ENCODE assay signal across 8 mouse cellular contexts in the genomic region with DNA sequence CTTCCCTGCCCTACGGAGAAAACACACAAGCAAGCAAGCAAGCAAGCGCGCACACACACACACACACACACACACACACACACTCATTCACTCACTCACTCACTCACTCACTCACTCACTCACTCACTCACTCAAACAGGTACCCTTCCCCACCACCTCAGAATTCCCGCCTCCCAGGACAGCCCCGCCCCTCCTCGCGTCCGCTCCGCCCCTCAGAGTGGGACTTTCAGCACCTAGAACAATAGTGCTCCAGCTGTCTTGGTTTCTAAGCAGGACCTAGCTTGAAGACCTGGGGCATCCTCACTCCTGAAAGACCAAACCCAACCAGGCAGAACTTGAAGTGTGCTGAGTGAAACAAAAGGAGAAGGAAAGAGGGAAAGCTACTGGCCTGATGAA. TPM values are rescaled to one million over a fixed set of nuclear protein-coding genes. Genes with fewer than 3 reads are reported as not detected.
DNase-seq lines count a peak whose midpoint lies in the region; ATAC-seq lines count a peak whose summit lies in the region.

No protein-coding gene starts in this region.

- H3K27me3 ChIP-seq in erythroblast, embryonic 14.5 days (ENCODE audit: control insufficient read depth), result peaks cover 36% of the 10 kb centered on the region
- H3K27me3 ChIP-seq in hindbrain, embryonic 13.5 days, result peaks cover 23% of the 10 kb centered on the region
- peaks cover 7% of the 10 kb centered on the region for H3K27me3 ChIP-seq in liver, embryonic 11.5 days (replicated peaks; ENCODE audit: control insufficient read depth, insufficient read depth, low read length)
- H3K27me3 ChIP-seq in midbrain, embryonic 16.5 days (ENCODE audit: control insufficient read depth, insufficient read depth, low read depth, low read length), result no peaks in the 10 kb centered on the region; the same call in 1 of the 2 replicates

- peaks cover 7% of the 10 kb centered on the region for H3K4me1 ChIP-seq in erythroblast, embryonic 14.5 days (ENCODE audit: control insufficient read depth)
- peaks cover 5% of the 10 kb centered on the region for H3K4me1 ChIP-seq in hindbrain, embryonic 13.5 days (replicated peaks)
- H3K4me1 ChIP-seq in liver, embryonic 11.5 days (replicated peaks; ENCODE audit: control insufficient read depth, insufficient read depth, low read length), result no peaks in the 10 kb centered on the region
- no peaks in the 10 kb centered on the region; the same call in 1 of the 2 replicates for H3K4me1 ChIP-seq in midbrain, embryonic 16.5 days (ENCODE audit: control insufficient read depth, insufficient read depth, low read length)

- H3K9me3 ChIP-seq in erythroblast, embryonic 14.5 days (ENCODE audit: control insufficient read depth, low read length), result peaks cover 2% of the 10 kb centered on the region; the same call in 1 of the 2 replicates
- H3K9me3 ChIP-seq in hindbrain, embryonic 13.5 days, result no peaks in the 10 kb centered on the region
- H3K9me3 ChIP-seq in liver, embryonic 11.5 days (ENCODE audit: control insufficient read depth, low read length), result no peaks in the 10 kb centered on the region
- H3K9me3 ChIP-seq in midbrain, embryonic 16.5 days (replicated peaks; ENCODE audit: control insufficient read depth, low read length, poor library complexity, severe bottlenecking), result no peaks in the 10 kb centered on the region

- H3K36me3 ChIP-seq in erythroblast, embryonic 14.5 days (ENCODE audit: control insufficient read depth), result no peaks in the 10 kb centered on the region
- no peaks in the 10 kb centered on the region for H3K36me3 ChIP-seq in hindbrain, embryonic 13.5 days
- H3K36me3 ChIP-seq in liver, embryonic 11.5 days (ENCODE audit: control insufficient read depth, insufficient read depth, low read length), result no peaks in the 10 kb centered on the region
- no peaks in the 10 kb centered on the region for H3K36me3 ChIP-seq in midbrain, embryonic 16.5 days (ENCODE audit: control insufficient read depth, insufficient read depth, low read length)

- peak; percentile 49 for DNase-seq in embryo, embryonic 10.5 days (ENCODE audit: low spot score)
- DNase-seq in liver, embryonic 11.5 days (ENCODE audit: low spot score), result no peak
- DNase-seq in right cerebral cortex, adult 18-20 months, result no peak

- no peak for ATAC-seq in erythroblast, adult 5-6 weeks (replicated peaks; ENCODE audit: low FRiP score, poor library complexity, severe bottlenecking)
- ATAC-seq in hindbrain, embryonic 13.5 days (ENCODE audit: low FRiP score), result peak; percentile 85
- peak; percentile 73 for ATAC-seq in liver, embryonic 11.5 days (replicated peaks; ENCODE audit: low FRiP score)
- peak; percentile 89 for ATAC-seq in midbrain, embryonic 16.5 days
- ATAC-seq in monocyte, adult 5-6 weeks (replicated peaks; ENCODE audit: insufficient number of reproducible peaks, low FRiP score, low TSS enrichment, poor library complexity, severe bottlenecking), result no peak

- peak overlapping the region; percentile 73; the same call in 1 of the 2 replicates for H3K9ac ChIP-seq in hindbrain, embryonic 13.5 days
- H3K9ac ChIP-seq in liver, embryonic 11.5 days (ENCODE audit: low read depth, low read length), result no peak overlapping the region
- H3K9ac ChIP-seq in midbrain, embryonic 16.5 days (ENCODE audit: low read depth, low read length), result peak overlapping the region; percentile 77

- peak overlapping the region; percentile 52 for H3K4me3 ChIP-seq in erythroblast, embryonic 14.5 days (replicated peaks)
- peak overlapping the region; percentile 71 for H3K4me3 ChIP-seq in hindbrain, embryonic 13.5 days
- peak overlapping the region; percentile 59 for H3K4me3 ChIP-seq in liver, embryonic 11.5 days (ENCODE audit: low read depth, low read length)
- peak overlapping the region; percentile 79 for H3K4me3 ChIP-seq in midbrain, embryonic 16.5 days (ENCODE audit: low read depth, low read length)

- H3K4me2 ChIP-seq in hindbrain, embryonic 13.5 days, result peak overlapping the region; percentile 99
- peak overlapping the region; percentile 99 for H3K4me2 ChIP-seq in liver, embryonic 11.5 days
- H3K4me2 ChIP-seq in midbrain, embryonic 16.5 days (ENCODE audit: low read length), result peak overlapping the region; percentile 96

- 0% methylated on average over 9 of the region's 9 CpGs for WGBS in hindbrain, embryonic 13.5 days
- WGBS in liver, embryonic 11.5 days, result 1% methylated on average over 9 of the region's 9 CpGs
- 0% methylated on average over 9 of the region's 9 CpGs for WGBS in midbrain, embryonic 16.5 days

- no peak overlapping the region for H3K27ac ChIP-seq in hindbrain, embryonic 13.5 days
- no peak overlapping the region for H3K27ac ChIP-seq in liver, embryonic 11.5 days (ENCODE audit: low read depth, low read length)
- H3K27ac ChIP-seq in midbrain, embryonic 16.5 days (ENCODE audit: low read length), result no peak overlapping the region

RNA-seq across cellular contexts. Expression of a gene that starts 0.4 kb away (rescaled TPM):
- not detected in 2 replicates for polyA plus RNA-seq in erythroblast, embryonic 14.5 days (2012)
- not detected in 2 replicates for total RNA-seq in erythroblast, adult 5-6 weeks (2015; ENCODE audit: low replicate concordance)
- not detected in 2 replicates for total RNA-seq in erythroblast, adult 5-6 weeks (2017; ENCODE audit: low replicate concordance)
- polyA plus RNA-seq in hindbrain, embryonic 13.5 days (2015; fragmentation: Nextera tagmentation; extraction: Ambion mirVana), result 0.40 and 0.54 TPM in 2 replicates
- polyA plus RNA-seq in liver, embryonic 11.5 days (2014; fragmentation: Nextera tagmentation; extraction: Ambion mirVana), result 0.11 TPM in 1 of 2 replicates, not detected in the other
- 0.12 and 0.58 TPM in 2 replicates for polyA plus RNA-seq in midbrain, embryonic 16.5 days (2015; fragmentation: Nextera tagmentation; extraction: Ambion mirVana)
- total RNA-seq in monocyte, adult 5-6 weeks (2017), result not detected in 3 replicates

Comparison
In these comparisons a context has a peak if more than half of its experiments do, and no peak if none do; other contexts are left out.
1. ATAC-seq: peak in hindbrain, embryonic 13.5 days (single experiment), liver, embryonic 11.5 days (single experiment) and midbrain, embryonic 16.5 days (single experiment); none in erythroblast, adult 5-6 weeks (single experiment) and monocyte, adult 5-6 weeks (single experiment).
2. Peak in every context shown above with its lines, with median percentiles within 50 percentile points of each other: H3K4me3 ChIP-seq and H3K4me2 ChIP-seq.